Mouse (Mus musculus) kidney, adult 8-10 months (tissue): ENCODE measurements at regions not wholly inside any gene's neighbourhood (a gene's known extent, or its start where the extent isn't known, plus 50 kb on each side); places are given as distances from the start of the nearest gene placed in this dataset.
"Not testable (repeated sequence)": the region's sequence is repeated elsewhere in the genome, so short reads cannot be mapped to it uniquely, and the experiment has no call there.

Source experiments
- DNase-seq, 2 experiments: peaks; one replicate each; pipeline ENCODE4 v3.0.0; 2022

DNA sequence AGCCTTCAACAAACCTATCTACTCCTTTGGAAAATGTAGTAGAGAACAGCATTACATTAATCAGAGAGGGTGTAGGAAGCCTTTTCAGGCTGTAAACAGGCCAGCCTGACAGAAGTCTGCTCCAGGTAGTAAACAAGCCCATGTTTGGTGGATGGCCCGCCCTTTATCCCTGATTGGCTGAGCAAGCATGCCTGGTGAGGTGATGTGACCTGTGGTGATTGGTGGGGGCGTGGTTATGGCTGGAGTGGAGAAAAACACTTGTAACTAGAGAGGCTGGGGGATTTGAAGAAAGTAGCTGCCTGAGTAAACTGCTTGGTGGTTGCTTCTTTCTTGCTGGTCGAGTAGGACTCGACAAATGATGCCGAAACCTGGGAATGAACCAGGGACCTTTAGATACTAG is 621.3 kb upstream of the Dsel start:
- not testable (repeated sequence) for DNase-seq

- DNase-seq = peak in 1 of 2 experiments; percentile 27
Observed at GRCm38 (mm10) chr1:112456047-112456446, 591.3 kb upstream of the Dsel start.

DNA sequence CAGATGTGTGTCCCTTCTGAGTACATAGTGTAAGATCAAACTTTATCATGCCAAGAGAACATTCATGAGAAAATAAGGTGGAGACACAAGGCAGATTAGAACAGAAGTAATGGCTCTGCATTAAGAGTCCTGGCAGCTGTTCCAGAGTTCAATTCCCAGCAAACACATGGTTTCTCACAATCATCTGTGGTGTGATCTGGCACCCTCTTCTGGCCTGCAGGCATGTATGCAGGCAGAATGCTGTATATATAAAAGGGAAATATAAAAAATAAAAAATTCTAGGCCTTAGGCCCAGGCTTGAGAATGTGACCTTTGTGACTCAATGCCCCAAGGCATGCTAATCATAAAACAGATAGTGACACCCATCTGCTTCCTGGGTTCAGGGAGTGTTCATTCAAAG is 587.7 kb upstream of the Dsel start:
- no peak for DNase-seq

DNA sequence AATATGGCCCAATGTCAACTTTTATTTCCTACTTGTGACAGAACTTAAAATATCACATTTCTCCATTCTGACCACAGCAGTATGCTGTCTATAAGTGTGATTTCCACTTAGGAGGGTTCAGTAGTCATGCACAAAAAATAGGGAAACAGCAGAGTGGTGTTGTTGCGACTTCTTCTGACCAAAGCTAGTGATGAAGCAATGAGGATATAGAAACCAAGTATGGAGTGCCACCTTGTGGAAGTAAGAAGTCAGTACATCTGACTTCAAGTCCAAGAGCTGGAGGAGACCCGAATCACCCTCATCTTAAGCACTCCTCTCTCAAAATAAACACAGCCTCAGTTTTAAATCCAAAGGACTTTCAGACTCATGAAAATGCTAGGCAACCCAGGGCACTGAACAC is 586.9 kb upstream of the Dsel start:
- no peak for DNase-seq

- DNase-seq = no peak
Observed at GRCm38 (mm10) chr1:112439109-112439508, 574.4 kb upstream of the Dsel start.

GRCm38 (mm10) chr1:112416350-112417083 is 551.8 kb upstream of the Dsel start:
- DNase-seq = no peak

DNA sequence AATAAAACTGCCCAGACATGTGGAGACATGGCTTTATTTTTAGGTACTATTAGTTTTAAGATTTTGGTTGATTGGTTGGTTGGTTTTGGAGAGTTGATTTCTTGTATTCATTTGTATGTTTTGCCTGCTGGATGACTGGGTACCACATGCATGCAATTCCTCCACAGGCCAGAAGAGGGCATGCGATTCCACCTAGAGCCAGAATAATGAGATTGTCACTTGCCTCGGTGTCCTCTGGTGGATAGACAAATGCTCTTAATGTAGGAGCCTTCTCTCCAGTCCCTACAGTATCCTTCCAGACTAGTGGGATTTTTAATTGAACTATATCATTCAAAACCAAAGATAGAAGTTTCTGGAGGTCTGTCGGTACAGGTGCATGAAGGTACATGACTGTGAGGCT is 524.1 kb upstream of the Dsel start:
- peak; percentile 1 to 46 for DNase-seq

- no peak for DNase-seq
Observed at GRCm38 (mm10) chr1:112384015-112384414, 519.3 kb upstream of the Dsel start.

DNA sequence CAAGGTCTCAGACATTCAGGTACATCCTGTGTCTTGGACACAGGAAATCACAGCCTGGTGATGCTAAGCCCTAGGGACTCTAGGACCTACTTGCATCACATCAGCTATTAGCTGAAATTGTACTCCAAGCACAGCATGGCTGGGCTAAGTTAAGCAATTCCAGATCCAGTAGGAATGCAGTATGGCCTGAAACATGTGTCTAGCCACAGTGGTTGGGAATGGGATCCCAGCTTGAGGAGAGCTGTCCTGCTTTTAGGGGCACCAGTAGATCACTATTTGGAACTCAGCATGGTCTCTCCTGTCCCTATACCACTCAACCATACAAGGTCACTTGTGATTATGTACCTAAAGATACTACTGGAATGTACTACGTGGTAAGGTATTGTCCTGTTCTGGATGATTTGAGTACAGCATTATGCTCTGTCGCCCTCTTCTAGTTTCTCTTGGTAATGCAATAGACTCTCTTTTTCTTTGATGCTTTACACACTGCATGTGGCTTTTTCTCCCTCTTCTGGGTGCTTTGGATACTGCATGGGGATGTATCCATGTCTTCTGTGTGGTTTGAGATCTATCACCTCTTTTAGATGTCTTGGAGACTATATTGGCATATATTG is 515.0 kb upstream of the Dsel start:
- peak; percentile 6 to 31 for DNase-seq

- peak; percentile 4 to 13 for DNase-seq
Observed at GRCm38 (mm10) chr1:112378660-112379059, 513.9 kb upstream of the Dsel start.

- DNase-seq = no peak
Observed at GRCm38 (mm10) chr1:112355816-112356215, 491.1 kb upstream of the Dsel start.
